Mouse (Mus musculus): ENCODE results near the gene Cd3eap.
A peak's percentile ranks its signal among the peaks of the same experiment; 100 is the strongest.

Cd3eap gene

DNA sequence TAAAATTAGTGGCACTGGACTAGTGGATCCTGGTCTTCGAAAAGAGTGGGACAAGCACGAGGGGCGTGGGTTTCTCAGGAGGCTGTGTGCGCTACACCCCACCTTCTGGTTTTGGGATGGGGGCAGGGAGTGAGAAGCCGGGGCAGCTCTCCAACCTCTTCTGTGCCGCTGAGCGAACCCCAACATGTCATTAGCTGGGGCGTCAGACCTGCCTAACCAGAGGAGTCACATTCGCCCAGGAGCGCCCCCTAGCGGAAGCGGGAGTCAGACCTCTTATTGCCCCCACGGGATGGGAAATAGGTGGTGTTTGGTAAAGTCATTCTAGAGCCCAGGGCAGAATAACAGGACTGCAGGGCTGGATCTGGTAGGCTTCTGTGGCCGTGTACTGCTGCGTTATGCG is 2.4 kb upstream of the Cd3eap start:
- no peak for DNase-seq (ENCODE audit: low spot score)

DNA sequence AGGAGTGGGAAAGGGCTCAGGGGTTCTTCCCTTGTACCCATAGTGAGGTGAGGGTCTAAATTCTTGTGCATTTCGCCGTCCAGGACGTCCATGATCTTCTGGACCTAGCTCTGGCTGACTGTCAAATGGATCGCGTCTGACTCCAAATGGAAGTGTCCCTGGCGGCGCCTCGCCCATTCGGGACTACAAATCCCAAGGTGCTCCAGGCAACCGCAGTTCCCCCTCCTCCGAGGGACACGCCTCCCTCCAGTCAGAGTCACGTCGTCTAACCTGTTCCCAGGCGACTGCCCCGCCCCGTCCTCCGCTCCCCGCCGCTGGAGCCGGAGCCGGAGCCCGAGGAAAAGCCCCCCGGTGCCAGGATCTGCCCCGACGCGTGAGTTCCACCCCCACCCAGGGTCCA is 1.7 kb upstream of the Cd3eap start:
- DNase-seq (ENCODE audit: low spot score): peak; percentile 76

DNA sequence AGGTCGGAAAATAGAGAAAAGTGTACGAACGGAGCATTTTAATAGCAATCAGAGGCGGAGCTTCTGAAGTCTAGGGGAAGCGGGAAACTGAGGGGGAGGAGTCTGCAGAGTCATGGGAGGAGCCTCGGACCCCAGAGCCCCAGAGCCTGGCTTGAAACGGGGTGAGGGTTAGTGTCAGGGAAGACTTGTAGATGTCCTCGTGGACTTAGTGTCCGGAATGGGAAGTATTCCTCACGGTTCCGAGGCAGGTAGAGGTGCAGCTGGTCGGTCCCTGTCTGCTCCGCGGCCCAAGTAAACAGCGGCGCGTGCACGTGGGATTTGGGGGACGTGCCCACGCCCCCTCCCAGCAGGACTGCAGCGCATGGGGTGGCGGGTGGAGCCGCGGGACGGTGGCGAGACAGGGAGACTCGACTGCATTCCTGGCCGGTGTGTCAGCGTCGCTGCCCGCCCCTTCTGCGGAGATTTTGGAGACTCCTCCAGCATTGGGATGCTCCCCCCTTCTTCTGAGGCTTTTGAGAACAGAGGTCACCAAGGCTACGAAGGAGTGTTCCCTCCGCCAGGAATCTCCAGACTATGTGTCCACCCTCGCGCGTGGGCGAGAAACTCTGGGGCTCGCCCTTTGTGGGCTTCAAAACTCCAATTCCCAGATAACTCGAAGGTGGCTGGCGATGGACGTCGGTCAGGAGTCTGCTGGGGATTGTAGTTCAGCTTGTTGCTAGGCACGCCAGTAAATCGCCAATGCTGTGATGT is 784 bp upstream of the Cd3eap start:
- DNase-seq (ENCODE audit: low spot score): no peak

DNA sequence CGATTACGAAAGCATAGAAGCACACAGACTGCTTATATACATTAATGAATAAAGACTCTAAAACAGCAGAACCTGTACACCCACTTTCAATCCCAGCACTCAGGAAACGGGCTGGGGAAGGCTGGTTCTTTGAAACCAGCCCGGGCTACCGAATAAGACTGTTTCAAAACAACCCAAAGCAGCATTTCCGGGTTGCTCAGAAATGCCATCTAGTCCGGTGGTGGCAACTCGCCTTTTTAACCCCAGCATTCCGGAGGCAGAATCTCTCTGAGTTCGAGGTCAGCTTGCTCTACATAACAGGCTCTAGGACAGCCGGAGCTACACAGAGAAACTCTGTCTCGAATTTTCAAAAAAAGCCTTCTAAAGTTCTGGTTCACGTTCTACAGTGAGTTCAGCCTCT is 649 bp downstream of the Cd3eap start:
- no peak for DNase-seq (ENCODE audit: low spot score)

DNA sequence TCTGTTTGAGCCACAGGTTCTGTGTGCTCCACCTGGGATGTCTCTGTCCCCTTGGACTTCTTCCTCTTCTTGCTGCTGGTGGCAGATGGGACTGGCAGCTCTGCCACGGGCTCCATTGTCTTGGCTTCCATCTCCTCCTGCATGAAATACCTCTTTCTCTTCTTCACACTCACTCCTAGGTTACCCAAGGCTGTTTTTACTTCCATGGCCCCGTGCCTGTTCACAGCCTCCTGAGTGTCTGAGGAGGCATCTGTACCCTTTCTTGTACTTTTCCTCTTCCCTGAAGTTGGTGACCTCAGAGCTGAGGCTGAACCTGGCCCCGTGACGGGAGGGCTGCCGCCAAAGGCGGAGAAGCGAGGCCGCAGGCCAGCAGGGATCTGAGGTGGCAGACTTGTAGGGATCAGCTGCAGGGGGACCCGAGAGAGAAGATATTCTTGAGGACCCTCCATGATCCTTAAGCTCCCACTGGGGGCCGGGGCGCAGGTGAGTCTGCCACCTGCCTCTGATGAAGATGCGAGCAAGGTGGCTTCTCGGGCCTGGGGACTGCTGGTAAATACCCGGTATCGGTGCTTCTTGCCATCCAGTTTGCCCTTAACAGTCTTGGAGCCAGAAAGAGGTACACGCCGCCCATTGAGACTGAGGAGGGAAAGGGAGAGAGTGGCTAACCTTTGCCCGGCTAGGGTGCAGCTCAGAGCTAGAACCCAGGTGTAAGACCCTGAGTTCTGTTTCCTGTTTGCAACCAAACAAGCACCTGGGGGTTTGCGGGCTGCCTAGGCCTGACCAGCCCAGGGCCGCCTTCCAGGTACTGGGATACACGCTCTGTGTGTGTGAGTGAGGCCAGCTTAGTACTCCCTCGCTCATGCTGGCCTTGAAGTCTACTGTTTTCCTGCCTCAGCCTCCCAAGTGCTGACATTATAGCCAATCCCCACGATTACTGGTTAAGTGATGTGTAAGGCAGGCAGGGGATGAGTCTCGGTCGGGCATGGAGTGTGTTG is 1.6 kb downstream of the Cd3eap start:
- no peak for DNase-seq (ENCODE audit: low spot score)

DNA sequence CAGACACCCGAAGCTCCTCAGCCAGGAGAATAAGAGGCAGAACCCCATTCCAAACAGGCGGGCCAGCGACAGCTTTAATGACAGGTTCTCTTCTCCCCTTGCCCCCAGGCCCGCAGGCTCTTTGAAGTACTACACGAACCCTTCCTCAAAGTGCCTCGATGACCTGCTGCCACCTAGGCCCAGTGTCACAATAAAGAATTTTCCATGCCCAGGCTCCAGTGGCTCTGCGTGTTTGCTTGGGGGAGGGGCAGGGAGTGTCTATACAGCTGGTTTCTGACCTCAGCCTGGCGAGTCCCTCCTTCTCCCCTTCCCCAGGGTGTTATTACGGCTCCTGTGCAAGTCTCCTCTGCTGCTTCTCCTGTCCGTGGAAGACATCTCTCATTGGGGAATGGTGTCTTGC is 3.0 kb downstream of the Cd3eap start:
- no peak for DNase-seq (ENCODE audit: low spot score)

DNA sequence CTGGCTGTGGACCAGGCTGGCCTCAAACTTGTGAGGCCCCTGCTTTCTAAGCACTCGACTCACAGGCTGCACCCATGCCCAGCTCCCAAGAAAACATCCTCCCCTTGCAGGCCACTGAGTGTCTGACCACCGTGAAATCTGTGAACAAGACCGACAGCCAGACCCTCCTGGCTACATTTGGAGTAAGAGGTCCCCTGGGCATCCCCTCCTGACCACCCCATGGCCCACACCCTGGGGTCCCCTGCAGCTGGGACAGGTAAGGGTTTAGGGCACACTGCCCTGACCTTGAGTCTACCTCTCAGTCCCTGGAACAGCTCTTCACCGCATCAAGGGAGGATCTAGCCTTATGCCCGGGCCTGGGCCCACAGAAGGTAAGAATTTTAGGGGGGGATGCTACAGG is 4.3 kb downstream of the Cd3eap start:
- DNase-seq (ENCODE audit: low spot score): no peak

DNA sequence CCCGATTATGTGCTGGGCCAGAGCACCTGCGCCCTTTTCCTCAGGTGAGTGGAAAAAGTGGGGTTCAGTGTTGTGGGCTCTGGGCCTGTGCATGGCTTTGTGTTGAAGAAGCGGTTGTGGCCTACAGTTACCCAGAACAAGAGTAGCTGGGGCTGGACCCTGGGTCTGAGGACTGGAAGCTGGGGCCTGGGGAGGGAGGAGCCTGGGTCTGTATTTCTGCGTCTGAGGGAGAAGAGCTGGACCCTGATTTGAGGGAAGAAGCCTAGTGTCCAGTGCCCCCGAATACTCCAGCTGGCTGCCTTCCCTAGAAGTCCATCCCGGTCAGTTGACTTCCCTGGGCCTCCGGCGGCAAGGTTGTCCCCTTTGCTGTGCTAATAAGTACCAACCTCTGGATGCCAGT is 9.1 kb downstream of the Cd3eap start:
- no peak for DNase-seq (ENCODE audit: low spot score)

DNA sequence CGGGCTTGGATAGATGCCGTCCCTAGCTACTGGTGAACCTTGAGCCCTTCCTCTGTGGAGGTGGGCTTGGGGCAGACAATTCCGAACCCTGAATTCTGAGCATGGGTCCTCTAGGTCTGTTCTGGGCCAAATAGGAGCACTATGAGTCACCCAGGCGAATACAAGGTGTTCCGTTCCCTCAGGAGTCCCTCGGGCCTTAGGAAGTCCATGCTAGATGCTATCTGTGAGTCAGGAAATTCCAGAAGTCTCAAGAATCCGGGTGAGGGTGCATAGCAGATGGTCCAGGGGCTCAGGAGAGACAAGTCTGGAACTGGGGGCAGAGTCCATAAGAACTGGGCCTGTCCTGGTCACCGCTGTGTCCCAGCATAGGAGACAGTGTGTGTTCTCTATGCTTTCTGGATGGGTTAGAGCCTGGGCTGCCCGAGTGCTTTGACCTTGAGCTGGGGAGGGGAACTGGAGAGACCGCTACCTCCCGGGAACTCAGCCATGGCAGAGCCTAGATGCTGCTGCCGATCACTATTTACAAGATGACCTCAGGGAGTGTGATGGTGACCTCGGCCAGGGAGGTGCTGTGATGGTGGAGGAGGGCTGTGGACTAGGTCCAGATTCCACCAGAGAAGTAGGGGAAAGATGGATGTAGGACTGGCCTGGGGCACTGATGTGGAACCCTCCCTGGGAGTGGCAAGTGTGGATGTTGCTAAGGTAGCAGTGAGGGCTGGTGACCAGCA is 9.9 kb downstream of the Cd3eap start:
- DNase-seq (ENCODE audit: low spot score): no peak

DNA sequence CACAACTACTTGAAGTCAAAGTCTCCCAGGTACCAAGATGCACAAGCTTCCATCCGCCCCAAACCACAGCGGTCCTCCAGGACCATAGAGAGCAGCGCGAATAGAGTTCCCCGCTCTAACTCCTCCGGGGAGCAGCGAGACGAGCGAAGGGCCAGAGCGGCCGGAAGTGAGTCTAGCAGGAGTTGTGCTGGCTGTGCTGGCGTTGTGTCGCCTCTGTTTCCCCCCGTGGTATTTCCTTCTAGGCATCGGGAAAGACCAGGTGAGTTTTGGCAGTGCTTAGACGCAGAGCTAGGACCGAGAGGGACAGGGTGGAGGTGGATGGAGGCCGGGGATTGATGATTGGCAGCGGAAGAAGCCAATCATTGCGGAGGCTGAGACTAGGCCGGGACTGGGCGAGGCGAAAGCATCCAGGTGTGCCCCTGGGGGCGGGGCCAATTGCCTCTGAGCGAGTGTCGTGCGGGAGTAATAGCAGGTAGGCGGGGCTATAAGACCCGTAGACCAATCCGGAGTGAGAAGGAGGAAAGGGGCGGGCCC is 14.3 kb downstream of the Cd3eap start:
- DNase-seq (ENCODE audit: low spot score): peak; percentile 87

DNA sequence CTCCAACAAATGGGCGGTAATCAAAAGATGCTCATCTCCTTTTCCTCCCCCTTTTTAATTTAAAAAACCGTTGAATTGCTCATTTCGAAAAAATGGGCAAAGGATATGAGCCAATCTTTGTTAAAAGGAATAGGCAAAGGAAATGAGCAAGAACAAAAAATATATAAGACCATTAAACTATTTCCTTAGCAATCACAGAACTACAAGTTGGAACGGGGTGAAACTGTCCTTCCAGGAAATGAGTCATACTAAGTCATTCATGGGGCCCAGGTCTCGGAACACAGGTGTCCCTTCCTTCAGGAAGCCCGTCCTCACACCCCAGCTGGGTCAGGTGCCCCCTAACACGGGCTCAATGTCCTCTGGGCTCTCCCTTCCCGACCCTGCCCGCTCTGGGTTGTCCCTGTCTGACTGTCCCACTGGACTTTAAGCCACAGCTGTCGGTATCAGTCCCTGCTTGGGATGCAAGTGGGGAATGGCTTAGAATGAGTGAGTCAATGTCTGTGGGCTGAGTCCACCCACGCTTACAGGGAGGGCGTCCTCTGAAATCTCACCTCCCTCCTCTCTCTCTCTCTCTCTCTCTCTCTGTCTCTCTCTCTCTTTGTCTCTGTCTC is 14.9 kb downstream of the Cd3eap start, which contains the start of gene Ercc1:
Gene Ercc1, plus strand, starts transcription at position 542 of the 611 bp plus-strand sequence.
- no peak for DNase-seq (ENCODE audit: low spot score)

DNA sequence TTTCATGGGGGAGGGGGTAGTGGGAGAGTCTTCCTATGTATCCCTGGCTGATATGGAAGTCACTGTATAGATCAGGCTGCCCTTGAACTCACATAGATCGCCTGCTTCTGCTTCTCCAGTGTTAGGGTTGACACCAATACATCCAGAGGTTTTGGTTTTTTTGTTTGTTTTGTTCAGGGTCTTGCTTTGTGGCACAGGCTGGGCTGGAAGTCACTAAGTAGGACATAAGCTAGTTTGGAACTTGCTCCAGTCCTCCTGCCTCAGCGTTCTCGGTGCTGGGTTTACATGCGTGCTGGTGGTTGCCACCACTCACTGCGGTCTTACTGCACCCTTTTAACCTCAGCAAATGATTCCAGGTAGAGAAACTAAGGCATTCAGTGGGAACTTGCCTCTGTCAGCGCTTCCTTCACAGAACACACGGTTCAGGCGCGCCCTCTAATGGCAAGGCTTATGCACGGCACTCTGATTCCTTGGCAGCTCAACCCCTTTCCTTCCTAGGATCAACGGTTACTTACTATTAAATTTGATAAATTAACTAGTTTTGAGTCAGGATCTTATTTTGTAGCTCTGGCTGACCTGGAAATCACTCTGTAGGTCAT is 16.0 kb downstream of the Cd3eap start:
- no peak for DNase-seq (ENCODE audit: low spot score)

DNA sequence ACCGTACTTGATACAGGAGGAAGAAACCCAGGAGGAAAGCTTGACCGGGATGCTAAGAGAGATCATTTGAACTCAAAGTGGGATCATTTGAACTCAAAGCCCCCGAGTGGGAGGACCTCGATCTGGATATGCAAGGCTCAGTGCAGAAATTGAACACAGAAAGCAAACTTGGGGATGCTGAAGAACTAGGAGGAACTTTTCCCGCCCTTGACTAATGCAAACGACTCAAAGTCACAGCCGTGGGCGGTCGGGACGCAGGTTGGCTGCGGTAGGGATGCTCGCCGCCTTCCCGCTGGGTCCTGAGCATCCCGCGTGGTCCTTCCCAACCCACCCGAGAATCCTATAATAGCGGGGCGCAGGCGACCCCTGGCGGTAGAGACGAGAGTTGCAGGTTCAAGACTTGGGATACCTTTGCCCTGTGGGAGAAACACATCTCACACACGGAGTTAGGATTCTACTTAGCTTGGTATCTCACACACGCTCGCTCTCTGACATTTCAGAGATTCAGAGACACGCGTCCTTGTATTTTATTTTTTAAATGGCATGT is 16.7 kb downstream of the Cd3eap start:
- peak; percentile 91 for DNase-seq (ENCODE audit: low spot score)

DNA sequence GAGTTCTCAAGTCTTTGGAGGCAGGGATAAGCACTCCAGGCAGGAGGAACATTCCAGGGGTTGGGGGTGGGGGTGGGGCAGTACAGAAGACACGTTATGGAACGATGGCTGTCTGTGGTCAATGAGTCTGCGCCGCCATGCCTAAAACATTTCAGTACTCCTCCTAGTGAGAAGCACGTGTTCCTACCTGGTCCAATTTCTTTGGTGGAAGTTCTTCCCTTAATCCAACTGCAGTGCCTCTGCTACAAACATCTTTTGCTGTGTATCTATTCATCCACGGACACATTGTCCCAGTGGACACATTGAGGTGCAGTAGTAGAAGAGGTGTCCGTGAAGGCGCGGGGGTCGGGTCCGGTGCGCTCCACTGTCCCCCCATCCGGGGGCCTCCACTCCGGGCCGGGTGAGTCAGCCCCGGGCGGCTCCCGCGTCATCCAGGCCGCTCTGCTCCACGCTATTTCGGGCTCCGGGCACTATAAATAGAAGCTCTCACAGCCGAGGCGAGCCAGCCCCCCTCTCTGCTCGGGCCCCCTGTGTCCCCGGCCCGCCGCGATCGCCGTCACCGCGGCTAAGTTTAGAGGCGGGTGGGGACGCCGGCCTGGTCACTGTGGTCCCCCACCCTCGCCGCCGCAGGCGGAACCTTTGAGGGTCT is 17.4 kb downstream of the Cd3eap start:
- no peak for DNase-seq (ENCODE audit: low spot score)

DNA sequence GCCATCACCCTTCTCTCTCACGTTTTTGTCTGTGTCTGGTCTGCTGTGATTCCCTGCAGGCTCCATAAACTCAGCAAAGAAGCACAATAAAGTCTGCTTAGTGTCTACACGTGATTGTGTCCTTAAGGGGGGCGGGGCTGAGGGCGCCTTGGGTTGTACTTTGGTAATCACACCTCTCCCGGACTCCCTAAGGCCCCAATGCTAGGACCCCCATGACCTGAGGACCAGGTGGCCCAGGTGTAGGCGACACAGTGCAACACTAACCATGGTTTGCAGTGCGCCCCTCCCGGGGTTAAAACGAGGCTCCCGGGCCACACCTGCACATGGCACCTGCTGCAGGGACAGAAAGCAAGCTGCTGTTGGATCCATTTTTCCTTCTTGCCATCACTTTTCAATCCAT is 18.0 kb downstream of the Cd3eap start:
- no peak for DNase-seq (ENCODE audit: low spot score)

DNA sequence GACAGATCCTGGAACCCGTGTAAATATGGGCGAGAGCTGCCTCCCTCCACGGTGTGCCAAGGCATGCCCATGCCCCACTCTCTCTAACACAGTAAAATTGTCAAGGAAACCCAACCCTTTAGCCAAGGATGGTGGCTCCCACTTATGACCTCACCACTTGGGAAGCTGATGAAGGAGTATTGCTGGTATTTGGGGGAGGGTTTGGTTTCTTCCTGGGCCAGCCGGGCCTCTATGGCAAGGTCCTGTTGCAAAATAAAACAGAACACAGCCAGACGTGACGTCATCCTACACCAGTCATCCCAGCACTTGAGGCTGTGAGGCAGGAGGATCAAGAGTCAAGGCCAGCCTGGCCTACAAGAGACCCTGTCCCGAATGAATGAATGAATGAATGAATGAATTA is 20.7 kb downstream of the Cd3eap start:
- DNase-seq (ENCODE audit: low spot score): no peak

DNA sequence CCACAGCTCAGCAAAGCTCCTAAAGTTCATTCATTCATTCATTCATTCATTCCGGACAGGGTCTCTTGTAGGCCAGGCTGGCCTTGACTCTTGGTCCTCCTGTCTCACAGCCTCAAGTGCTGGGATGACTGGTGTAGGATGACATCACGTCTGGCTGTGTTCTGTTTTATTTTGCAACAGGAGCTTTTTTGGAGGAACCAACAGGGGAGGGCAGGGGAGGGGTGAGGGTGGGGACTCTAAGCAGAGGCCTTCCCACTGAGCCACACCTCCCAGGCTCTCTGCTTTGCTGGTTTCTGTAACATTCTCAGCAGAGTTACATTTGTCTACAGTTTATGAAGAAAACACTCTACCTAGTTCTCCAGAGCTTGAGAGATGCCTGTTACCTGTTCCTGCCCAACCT is 21.2 kb downstream of the Cd3eap start:
- DNase-seq (ENCODE audit: low spot score): no peak

DNA sequence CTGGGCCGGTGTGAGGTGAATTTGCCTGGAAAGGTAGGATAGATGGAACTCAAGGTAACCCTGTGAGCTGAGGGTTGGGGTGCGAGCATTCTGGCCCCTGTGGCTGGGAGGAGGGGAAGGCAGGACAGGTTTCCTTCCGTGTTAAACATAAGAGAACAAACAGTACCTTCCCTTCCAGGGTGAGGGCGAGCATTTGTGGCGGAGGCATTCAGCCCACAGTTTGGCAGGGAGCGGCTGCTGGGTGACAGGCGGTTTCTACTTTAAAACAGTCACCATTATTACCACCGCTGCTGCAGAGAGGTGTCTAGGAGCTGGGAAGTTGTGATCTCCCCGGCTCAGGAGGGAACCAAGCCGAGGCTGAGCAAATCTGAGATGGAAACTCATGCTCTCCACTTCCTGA is 22.2 kb downstream of the Cd3eap start:
- no peak for DNase-seq (ENCODE audit: low spot score)

DNA sequence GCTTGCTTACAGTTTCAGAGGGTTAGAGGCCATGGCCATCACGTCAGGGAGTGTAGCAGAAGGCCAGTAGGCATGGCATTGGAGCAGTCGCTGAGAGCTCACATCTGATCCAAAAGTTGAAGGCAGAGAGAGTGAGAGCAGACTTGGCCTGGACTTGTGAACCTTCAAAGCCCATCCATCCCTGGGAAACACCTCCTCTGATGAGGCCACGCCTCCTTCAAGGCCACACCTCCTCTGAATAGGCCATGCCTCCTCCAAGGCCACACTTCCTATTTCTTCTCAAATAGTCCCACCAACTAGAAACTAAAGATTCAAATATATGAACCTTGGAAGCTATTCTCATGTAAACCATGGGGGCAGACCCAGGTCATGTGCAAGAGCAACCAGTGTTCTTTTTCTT is 23.7 kb downstream of the Cd3eap start:
- no peak for DNase-seq (ENCODE audit: low spot score)

DNA sequence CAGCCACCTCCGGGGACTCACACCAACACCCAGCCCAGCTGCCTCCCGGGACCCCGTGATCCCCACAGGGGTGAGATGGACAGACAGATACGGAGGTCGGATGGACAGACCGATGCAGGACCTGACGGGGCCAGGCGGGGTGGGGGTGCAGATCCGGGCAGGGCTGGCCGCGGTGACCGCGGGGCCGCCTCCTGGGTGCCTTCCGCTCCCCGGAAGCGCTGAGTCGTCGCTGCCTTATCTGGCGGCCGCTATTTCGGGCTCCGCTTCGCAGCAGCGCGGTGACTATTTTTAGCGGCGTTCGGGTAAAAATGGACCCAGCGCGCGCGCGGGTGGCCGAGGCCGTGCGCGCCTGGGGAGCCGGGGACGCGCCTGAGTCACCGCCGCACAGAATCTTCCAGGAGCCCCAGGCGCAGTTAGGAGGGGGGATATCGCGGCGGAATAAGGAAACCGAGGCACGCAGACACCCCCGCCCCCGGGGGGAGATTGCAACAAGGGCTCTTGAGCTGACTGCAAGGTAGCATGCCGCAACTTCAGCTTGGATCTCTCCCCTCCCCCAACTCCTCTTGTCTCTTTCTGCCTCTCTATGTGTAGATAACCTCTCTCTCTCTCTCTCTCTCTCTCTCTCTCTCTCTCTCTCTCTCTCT is 26.5 kb downstream of the Cd3eap start:
- no peak for DNase-seq (ENCODE audit: low spot score)
